Mouse (Mus musculus) ES-Bruce4 (cell line): ENCODE results near the gene Rchy1. TPM values are rescaled to one million over a fixed set of nuclear protein-coding genes. Genes with fewer than 3 reads are reported as not detected.
A peak's percentile ranks its signal among the peaks of the same experiment; 100 is the strongest.

Experiments used
- H3K27ac ChIP-seq: 2 replicates; pipeline ENCODE4 v1.5.1; 2012; ENCODE audit warnings: low read length, inconsistent platforms; ENCODE audit not compliant: insufficient read depth
- H3K27me3 ChIP-seq: 2 replicates; pipeline ENCODE4 v1.6.1; 2012; ENCODE audit warnings: mild to moderate bottlenecking, low read length, inconsistent platforms; ENCODE audit not compliant: control insufficient read depth, poor library complexity, insufficient read depth, severe bottlenecking
- H3K36me3 ChIP-seq: 2 replicates; pipeline ENCODE4 v1.6.1; 2012; ENCODE audit warnings: inconsistent platforms, mild to moderate bottlenecking, low read length, moderate library complexity; ENCODE audit not compliant: control insufficient read depth, poor library complexity, insufficient read depth, severe bottlenecking
- H3K4me1 ChIP-seq: one replicate; pipeline ENCODE4 v1.8.1; 2011; ENCODE audit warnings: low read length; ENCODE audit not compliant: control insufficient read depth, insufficient read depth
- H3K4me3 ChIP-seq: 2 replicates; pipeline ENCODE4 v1.5.1; 2011; ENCODE audit warnings: low read depth, mild to moderate bottlenecking, low read length
- H3K9ac ChIP-seq: 2 replicates; pipeline ENCODE4 v1.6.1; 2012; ENCODE audit warnings: low read depth, mild to moderate bottlenecking, inconsistent platforms; ENCODE audit not compliant: poor library complexity, severe bottlenecking
- H3K9me3 ChIP-seq: replicated peaks from 2 replicates; pipeline ENCODE4 v1.6.1; 2012; ENCODE audit warnings: mild to moderate bottlenecking, low read length, inconsistent platforms; ENCODE audit not compliant: control insufficient read depth, poor library complexity, insufficient read depth, severe bottlenecking
- CTCF ChIP-seq: IDR thresholded peaks from one replicate; pipeline ENCODE4 v1.8.1; 2011; ENCODE audit warnings: low read depth, low read length
- EP300 ChIP-seq: IDR thresholded peaks from 2 replicates; pipeline ENCODE4 v1.6.1; 2011; ENCODE audit warnings: low read depth, low read length; ENCODE audit not compliant: insufficient read depth
- POLR2A ChIP-seq: IDR thresholded peaks from one replicate; pipeline ENCODE4 v1.8.1; 2011; ENCODE audit warnings: low read length; ENCODE audit not compliant: insufficient read depth
- polyA plus RNA-seq: library from polyadenylated mRNA; stranded (reverse); fragments of >200 nt; gene quantifications from 2 replicates; pipeline ENCODE4 v1.2.4, GENCODE M21; 2011; ENCODE audit warnings: low read depth; ENCODE audit not compliant: missing spikeins, insufficient read depth, insufficient read length

Rchy1 gene
- polyA plus RNA-seq: 35.8 and 39.9 TPM in 2 replicates

GRCm38 (mm10) chr5:91962639-91963440, at the start of gene Rchy1:
TSS of gene Rchy1 (minus strand) at chr5:91963068.
- Histone ChIP-seq H3K9me3 (no peaks in the 10 kb centered on the region), H3K27me3 (no peaks in the 10 kb centered on the region), H3K9ac (peak within 1 kb of the TSS; percentile 81), H3K36me3 (peaks cover under 1% of the 10 kb centered on the region; the same call in 1 of the 2 replicates), H3K4me1 (no peaks in the 10 kb centered on the region), H3K4me3 (peak within 1 kb of the TSS; percentile 95), H3K27ac (peak within 1 kb of the TSS; percentile 74)
- TF ChIP-seq POLR2A (peak; percentile 19), EP300 (peak; percentile 44; the same call in 1 of the 2 replicates), CTCF (no peak)

- H3K36me3 ChIP-seq: no peaks in the 10 kb centered on the region
Observed at GRCm38 (mm10) chr5:92011756-92012155, 48.9 kb upstream of the Rchy1 start.

GRCm38 (mm10) chr5:92009827-92010226, 47.0 kb upstream of the Rchy1 start:
- TF ChIP-seq POLR2A (no peak), EP300 (no peak), CTCF (no peak)
- Histone ChIP-seq H3K4me3 (no peak overlapping the region), H3K4me1 (no peaks in the 10 kb centered on the region), H3K36me3 (no peaks in the 10 kb centered on the region), H3K9ac (no peak overlapping the region), H3K9me3 (no peaks in the 10 kb centered on the region), H3K27me3 (no peaks in the 10 kb centered on the region), H3K27ac (no peak overlapping the region)

More at GRCm38 (mm10) chr5:92011756-92012155, 48.9 kb upstream of the Rchy1 start:
- Histone ChIP-seq H3K27me3 (no peaks in the 10 kb centered on the region), H3K4me3 (no peak overlapping the region), H3K4me1 (no peaks in the 10 kb centered on the region), H3K9ac (no peak overlapping the region), H3K27ac (no peak overlapping the region), H3K9me3 (no peaks in the 10 kb centered on the region)
- TF ChIP-seq POLR2A: no peak
- TF ChIP-seq CTCF: no peak
- TF ChIP-seq EP300: no peak

- Histone ChIP-seq H3K36me3 (no peaks in the 10 kb centered on the region), H3K27me3 (no peaks in the 10 kb centered on the region), H3K4me3 (no peak overlapping the region), H3K9ac (no peak overlapping the region), H3K27ac (no peak overlapping the region), H3K4me1 (no peaks in the 10 kb centered on the region), H3K9me3 (peaks cover 8% of the 10 kb centered on the region)
- no peak for TF ChIP-seq POLR2A
Observed at GRCm38 (mm10) chr5:92003011-92003410, 40.1 kb upstream of the Rchy1 start.

- peaks cover 8% of the 10 kb centered on the region for H3K9me3 ChIP-seq
- TF ChIP-seq POLR2A (no peak), CTCF (no peak), EP300 (no peak)
Observed at GRCm38 (mm10) chr5:92000770-92001169, 37.9 kb upstream of the Rchy1 start.

GRCm38 (mm10) chr5:91994546-91994945, 31.7 kb upstream of the Rchy1 start:
- peaks cover 8% of the 10 kb centered on the region for H3K9me3 ChIP-seq
- H3K27ac ChIP-seq: peak overlapping the region; percentile 8; the same call in 1 of the 2 replicates
- peak overlapping the region; percentile 25; the same call in 1 of the 2 replicates for H3K4me3 ChIP-seq
- H3K36me3 ChIP-seq: no peaks in the 10 kb centered on the region
- H3K27me3 ChIP-seq: no peaks in the 10 kb centered on the region
- H3K4me1 ChIP-seq: no peaks in the 10 kb centered on the region
- TF ChIP-seq EP300: no peak
- TF ChIP-seq CTCF: no peak
- no peak for TF ChIP-seq POLR2A
- H3K9ac ChIP-seq: peak overlapping the region; percentile 26

More at GRCm38 (mm10) chr5:92000770-92001169, 37.9 kb upstream of the Rchy1 start:
- H3K4me3 ChIP-seq: no peak overlapping the region
- no peaks in the 10 kb centered on the region for H3K27me3 ChIP-seq
- H3K9ac ChIP-seq: no peak overlapping the region
- no peaks in the 10 kb centered on the region for H3K4me1 ChIP-seq
- H3K27ac ChIP-seq: no peak overlapping the region
- no peaks in the 10 kb centered on the region for H3K36me3 ChIP-seq
